Mouse (Mus musculus) heart, postnatal 36 days (tissue): ENCODE data around the gene Nploc4. TPM values are rescaled to one million over a fixed set of nuclear protein-coding genes. Genes with fewer than 3 reads are reported as not detected.
"Not testable (repeated sequence)": the region's sequence is repeated elsewhere in the genome, so short reads cannot be mapped to it uniquely, and the experiment has no call there.

Source experiments
- DNase-seq, 2 experiments: peaks; one replicate each; pipeline ENCODE4 v3.0.0; 2021 to 2022
- intact Hi-C: fragments of 180-260 bp; cut with DNase I; formaldehyde crosslinking; loops from one replicate; pipeline ENCODE4 v1.15.1; 2025
- total RNA-seq, 2 experiments: library from RNA; stranded (reverse); gene quantifications; 2 replicates each; pipeline ENCODE4 v1.2.3; 2021

The Nploc4 gene
- total RNA-seq, 2 experiments from 2014 or later: 60.4 to 62.2 TPM

- intact Hi-C loops: no loop called here
- DNase-seq: no peak
These were observed 6.6 kb upstream of the Nploc4 start for GRCm38 (mm10) chr11:120444106-120444505.

GRCm38 (mm10) chr11:120442765-120443280, 5.3 kb upstream of the Nploc4 start:
- DNase-seq: no peak

GRCm38 (mm10) chr11:120442344-120442743, 4.8 kb upstream of the Nploc4 start, which contains the start of gene Tspan10:
Gene Tspan10 (plus strand): TSS chr11:120442644.
- intact Hi-C loops: no loop called here
- no peak for DNase-seq

More at GRCm38 (mm10) chr11:120442765-120443280, 5.3 kb upstream of the Nploc4 start:
- intact Hi-C loops: no loop called here

- intact Hi-C loops: loop anchor here (2.0 kb wide), 1 partner anchor 21 kb away; the partner anchor contains the start of genes Ccdc137 and Oxld1
- no peak for DNase-seq
These were observed 413 bp upstream of the Nploc4 start for GRCm38 (mm10) chr11:120437857-120438385.

- DNase-seq: no peak
- intact Hi-C loops: no loop called here
These were observed 10.8 kb downstream of the Nploc4 start for GRCm38 (mm10) chr11:120426727-120427126.

- intact Hi-C loops: loop anchor here (2.0 kb wide), 3 partner anchors 13 to 313 kb away; no protein-coding TSS in a partner anchor
- DNase-seq: peak; percentile 52 to 69
These were observed 13.8 kb downstream of the Nploc4 start for GRCm38 (mm10) chr11:120423569-120424295.

- intact Hi-C loops: loop anchor here (2.0 kb wide), 2 partner anchors 70 to 312 kb away; no protein-coding TSS in a partner anchor
- no peak for DNase-seq
These were observed 14.6 kb downstream of the Nploc4 start for GRCm38 (mm10) chr11:120422651-120423568.

- DNase-seq: no peak
- intact Hi-C loops: no loop called here
These were observed 18.9 kb downstream of the Nploc4 start for GRCm38 (mm10) chr11:120418592-120418991.

GRCm38 (mm10) chr11:120417852-120418251, 19.7 kb downstream of the Nploc4 start:
- intact Hi-C loops: no loop called here
- DNase-seq: no peak

GRCm38 (mm10) chr11:120413621-120414020, 23.9 kb downstream of the Nploc4 start:
- DNase-seq, intact Hi-C loops: not testable (repeated sequence)

GRCm38 (mm10) chr11:120406445-120406844, 31.1 kb downstream of the Nploc4 start:
- intact Hi-C loops: no loop called here

GRCm38 (mm10) chr11:120405867-120406266, 31.6 kb downstream of the Nploc4 start:
- intact Hi-C loops: no loop called here
- no peak for DNase-seq

More at GRCm38 (mm10) chr11:120406445-120406844, 31.1 kb downstream of the Nploc4 start:
- DNase-seq: no peak

GRCm38 (mm10) chr11:120404814-120405213, 32.7 kb downstream of the Nploc4 start:
- no peak for DNase-seq
- intact Hi-C loops: no loop called here

- intact Hi-C loops: no loop called here
- no peak for DNase-seq
These were observed 38.2 kb downstream of the Nploc4 start for GRCm38 (mm10) chr11:120399319-120399718.

GRCm38 (mm10) chr11:120397602-120398001, 39.9 kb downstream of the Nploc4 start:
- intact Hi-C loops: no loop called here
- DNase-seq: no peak

GRCm38 (mm10) chr11:120395661-120396060, 41.8 kb downstream of the Nploc4 start:
- intact Hi-C loops: no loop called here
- DNase-seq: no peak

- DNase-seq: no peak
- intact Hi-C loops: no loop called here
These were observed 48.9 kb downstream of the Nploc4 start for GRCm38 (mm10) chr11:120388580-120388979.

- no peak for DNase-seq
- intact Hi-C loops: no loop called here
These were observed 50.4 kb downstream of the Nploc4 start for GRCm38 (mm10) chr11:120387157-120387556.

GRCm38 (mm10) chr11:120386632-120387031, 50.9 kb downstream of the Nploc4 start:
- intact Hi-C loops: no loop called here
- no peak for DNase-seq

- peak in 1 of 2 experiments; percentile 34 for DNase-seq
- intact Hi-C loops: no loop called here
These were observed 55.0 kb downstream of the Nploc4 start for GRCm38 (mm10) chr11:120382509-120382908.

- intact Hi-C loops: no loop called here
- DNase-seq: no peak
These were observed 56.4 kb downstream of the Nploc4 start for GRCm38 (mm10) chr11:120381157-120381556.
